Mouse (Mus musculus): ENCODE results near the gene Slc13a3. TPM values are rescaled to one million over a fixed set of nuclear protein-coding genes. Genes with fewer than 3 reads are reported as not detected.

Slc13a3 gene
- polyA plus RNA-seq, 1 experiment from 2014 or later: 0.05 TPM

GRCm38 (mm10) chr2:165367868-165368439 is 105.1 kb downstream of the Slc13a3 start:
- CTCF ChIA-PET: no interaction called here

GRCm38 (mm10) chr2:165367047-165367520 is 105.9 kb downstream of the Slc13a3 start:
- in situ Hi-C loops (cut with MboI; ENCODE audit: low pct_unique_long_range_greater_than_20kb): loop anchor here (10.0 kb wide), 1 partner anchor 412 kb away; no protein-coding TSS in a partner anchor
- CTCF ChIA-PET: no interaction called here
- H3K27me3 ChIP-seq: peaks cover 3% of the 10 kb centered on the region
- ATAC-seq (no peak), DNase-seq (ENCODE audit: low read depth, low spot score) (no peak)
- no peak for TF ChIP-seq CTCF (IDR thresholded peaks at IDR 0.05)
- POLR2A ChIA-PET: no interaction called here

More at GRCm38 (mm10) chr2:165367868-165368439, 105.1 kb downstream of the Slc13a3 start:
- ATAC-seq (no peak), DNase-seq (ENCODE audit: low read depth, low spot score) (no peak)
- in situ Hi-C loops (cut with MboI; ENCODE audit: low pct_unique_long_range_greater_than_20kb): loop anchor here (10.0 kb wide), 1 partner anchor 413 kb away; no protein-coding TSS in a partner anchor
- H3K27me3 ChIP-seq: peaks cover 3% of the 10 kb centered on the region
- POLR2A ChIA-PET: no interaction called here
- TF ChIP-seq CTCF (IDR thresholded peaks at IDR 0.05): no peak

- peak; percentile 99 for TF ChIP-seq CTCF (IDR thresholded peaks at IDR 0.05)
- peak; percentile 40 for ATAC-seq
- ChIA-PET POLR2A (no interaction called here), CTCF (interaction anchor here (0.9 to 2.8 kb wide), 10 partner anchors 10 to 293 kb away, joined by 3 to 11 read pairs (median 3); no protein-coding TSS in a partner anchor)
- in situ Hi-C loops (cut with MboI; ENCODE audit: low pct_unique_long_range_greater_than_20kb): loop anchor here (5.0 to 10.0 kb wide), 2 partner anchors 292 to 410 kb away; no protein-coding TSS in a partner anchor
- no peak for DNase-seq (ENCODE audit: low read depth, low spot score)
- peaks cover 3% of the 10 kb centered on the region for H3K27me3 ChIP-seq
These were observed 108.5 kb downstream of the Slc13a3 start for GRCm38 (mm10) chr2:165364334-165365091.

- TF ChIP-seq CTCF (IDR thresholded peaks at IDR 0.05): peak; percentile 24
- no peak for ATAC-seq
- in situ Hi-C loops (cut with MboI; ENCODE audit: low pct_unique_long_range_greater_than_20kb): loop anchor here (5.0 to 10.0 kb wide), 2 partner anchors 291 to 408 kb away; no protein-coding TSS in a partner anchor
- CTCF ChIA-PET: interaction anchor here (1.5 kb wide), 1 partner anchor 292 kb away, joined by 3 read pairs; no protein-coding TSS in a partner anchor
- H3K27me3 ChIP-seq: peaks cover under 1% of the 10 kb centered on the region
- POLR2A ChIA-PET: no interaction called here
- DNase-seq (ENCODE audit: low read depth, low spot score): no peak
These were observed 109.7 kb downstream of the Slc13a3 start for GRCm38 (mm10) chr2:165363282-165363681.

- peaks cover 2% of the 10 kb centered on the region for H3K27me3 ChIP-seq
- ATAC-seq (no peak), DNase-seq (ENCODE audit: low read depth, low spot score) (peak; percentile 19)
- CTCF ChIA-PET: interaction anchor here (1.2 kb wide), 1 partner anchor 14 kb away, joined by 3 read pairs; no protein-coding TSS in a partner anchor
- in situ Hi-C loops (cut with MboI; ENCODE audit: low pct_unique_long_range_greater_than_20kb): loop anchor here (5.0 to 10.0 kb wide), 2 partner anchors 289 to 406 kb away; no protein-coding TSS in a partner anchor
- TF ChIP-seq CTCF (IDR thresholded peaks at IDR 0.05): peak; percentile 85
- POLR2A ChIA-PET: no interaction called here
These were observed 112.2 kb downstream of the Slc13a3 start for GRCm38 (mm10) chr2:165360861-165361260.

Other genes with a start within 250 kb of the Slc13a3 start
- not detected for gene Cdh22, start 238.4 kb downstream of the Slc13a3 start, polyA plus RNA-seq (2021)
- gene Slc35c2, start 185.4 kb downstream of the Slc13a3 start, polyA plus RNA-seq (2021): 31.2 TPM
- 45.2 TPM for gene Elmo2, start 146.8 kb downstream of the Slc13a3 start, polyA plus RNA-seq (2021)
- not detected for gene Zfp663, start 104.5 kb downstream of the Slc13a3 start, polyA plus RNA-seq (2021)
- 8.0 TPM for gene Zfp334, start 85.0 kb downstream of the Slc13a3 start, polyA plus RNA-seq (2021)
- gene Ocstamp, start 72.8 kb downstream of the Slc13a3 start, polyA plus RNA-seq (2021): not detected
- gene Trp53rka, start 20.1 kb upstream of the Slc13a3 start, polyA plus RNA-seq (2021): 17.1 TPM
- not detected for gene Slc2a10, start 30.6 kb upstream of the Slc13a3 start, polyA plus RNA-seq (2021)
- 49.2 TPM for gene Eya2, start 121.8 kb upstream of the Slc13a3 start, polyA plus RNA-seq (2021)